Mouse (Mus musculus) gonadal fat pad, adult 2 months (tissue): ENCODE data around the gene Cgas. TPM values are rescaled to one million over a fixed set of nuclear protein-coding genes. Genes with fewer than 3 reads are reported as not detected.

Experiments used
- polyA plus RNA-seq: library from polyadenylated mRNA; depleted of rRNA; stranded (reverse); fragments of >200 nt; gene quantifications from 2 replicates; pipeline ENCODE4 v1.2.3, GENCODE M21; 2012; rRNA removed

Gene Cgas
- polyA plus RNA-seq, 1 experiment: 0.41 TPM

Other genes starting within 250 kb of the Cgas start
- not detected in 2 replicates for gene Gsta1, start 212.6 kb downstream of the Cgas start, polyA plus RNA-seq
- gene Gm3776, start 186.1 kb downstream of the Cgas start, polyA plus RNA-seq: 0.34 TPM in 1 of 2 replicates, not detected in the other
- not detected in 2 replicates for gene Gm10639, start 153.3 kb downstream of the Cgas start, polyA plus RNA-seq
- gene Omt2a, start 128.4 kb downstream of the Cgas start, polyA plus RNA-seq: not detected in 2 replicates
- gene Omt2b, start 115.6 kb downstream of the Cgas start, polyA plus RNA-seq: not detected in 2 replicates
- gene Gsta2, start 87.4 kb downstream of the Cgas start, polyA plus RNA-seq: 1.9 and 2.5 TPM in 2 replicates
- gene Dppa5a, start 75.1 kb downstream of the Cgas start, polyA plus RNA-seq: not detected in 2 replicates
- not detected in 2 replicates for gene Ooep, start 64.5 kb downstream of the Cgas start, polyA plus RNA-seq
- gene Ddx43, start 47.5 kb downstream of the Cgas start, polyA plus RNA-seq: 0.11 TPM in 1 of 2 replicates, not detected in the other
- gene Mto1, start 5.0 kb upstream of the Cgas start, polyA plus RNA-seq: 10.5 and 12.0 TPM in 2 replicates
- gene Gm17324, start 5.5 kb upstream of the Cgas start, polyA plus RNA-seq: 0.72 and 0.79 TPM in 2 replicates
- 5,649 and 5,990 TPM in 2 replicates for gene Eef1a1, start 45.9 kb upstream of the Cgas start, polyA plus RNA-seq
- 20.9 and 28.5 TPM in 2 replicates for gene Slc17a5, start 144.8 kb upstream of the Cgas start, polyA plus RNA-seq
- 1.3 and 1.8 TPM in 2 replicates for gene Cd109, start 172.3 kb upstream of the Cgas start, polyA plus RNA-seq